Mouse (Mus musculus) myocyte (in vitro differentiated cells): ENCODE data around the gene Pzp. TPM values are rescaled to one million over a fixed set of nuclear protein-coding genes. Genes with fewer than 3 reads are reported as not detected.
A peak's percentile ranks its signal among the peaks of the same experiment; 100 is the strongest.

Experiments used
- H3K27me3 ChIP-seq: one replicate; pipeline ENCODE4 v1.6.1; 2011; ENCODE audit not compliant: control insufficient read depth, insufficient read depth, insufficient read length
- H3K36me3 ChIP-seq: one replicate; pipeline ENCODE4 v1.6.1; 2011; ENCODE audit not compliant: control insufficient read depth, insufficient read depth
- H3K4me2 ChIP-seq: one replicate; pipeline ENCODE4 v1.6.1; 2011; ENCODE audit warnings: low read depth, control low read depth
- H3K4me3 ChIP-seq: one replicate; pipeline ENCODE4 v1.5.1; 2011; ENCODE audit warnings: mild to moderate bottlenecking, control low read depth, moderate library complexity
- H3K79me2 ChIP-seq: one replicate; pipeline ENCODE4 v1.6.1; 2011; ENCODE audit not compliant: control insufficient read depth, insufficient read depth
- H3ac ChIP-seq: one replicate; pipeline ENCODE4 v1.6.1; 2011; ENCODE audit not compliant: control insufficient read depth, insufficient read length
- CEBPB ChIP-seq: IDR thresholded peaks from 2 replicates; pipeline ENCODE4 v1.6.1; 2011; ENCODE audit warnings: mild to moderate bottlenecking, moderate library complexity; ENCODE audit not compliant: poor library complexity, insufficient read depth, severe bottlenecking
- E2F4 ChIP-seq: IDR thresholded peaks from one replicate; pipeline ENCODE4 v1.6.1; 2011; ENCODE audit warnings: mild to moderate bottlenecking, control low read depth, moderate library complexity; ENCODE audit not compliant: insufficient read depth
- MAX ChIP-seq: IDR thresholded peaks from one replicate; pipeline ENCODE4 v1.6.1; 2011; ENCODE audit warnings: low read depth, mild to moderate bottlenecking, control low read depth
- MYOD1 ChIP-seq, 3 experiments: IDR thresholded peaks; one replicate each; pipeline ENCODE4 v1.6.1; 2011; ENCODE audit warnings: control low read depth in 2 of 3, low read depth in 2 of 3, mild to moderate bottlenecking in 2 of 3, moderate library complexity in 1 of 3; ENCODE audit not compliant: insufficient read length in 2 of 3, control insufficient read depth in 1 of 3
- MYOG ChIP-seq, 3 experiments: IDR thresholded peaks; one replicate each; pipeline ENCODE4 v1.6.1; 2011; ENCODE audit warnings: control low read depth in 2 of 3, low read depth in 2 of 3, mild to moderate bottlenecking in 2 of 3; ENCODE audit not compliant: insufficient read length in 2 of 3, control insufficient read depth in 1 of 3, insufficient read depth in 1 of 3
- POLR2A ChIP-seq: IDR thresholded peaks from one replicate; pipeline ENCODE4 v1.6.1; 2011; ENCODE audit warnings: low read depth, mild to moderate bottlenecking, control low read depth, moderate library complexity; ENCODE audit not compliant: insufficient read length
- POLR2AphosphoS2 ChIP-seq: IDR thresholded peaks from one replicate; pipeline ENCODE4 v1.6.1; 2011; ENCODE audit warnings: low read depth, control low read depth; ENCODE audit not compliant: insufficient read length
- REST ChIP-seq: IDR thresholded peaks from one replicate; pipeline ENCODE4 v1.6.1; 2011; ENCODE audit warnings: mild to moderate bottlenecking, control low read depth, moderate library complexity; ENCODE audit not compliant: insufficient read depth, insufficient read length
- SRF ChIP-seq: IDR thresholded peaks from one replicate; pipeline ENCODE4 v1.6.1; 2011; ENCODE audit warnings: low read depth; ENCODE audit not compliant: control insufficient read depth, insufficient read length
- TCF12 ChIP-seq: IDR thresholded peaks from one replicate; pipeline ENCODE4 v1.6.1; 2011; ENCODE audit warnings: mild to moderate bottlenecking, control low read depth; ENCODE audit not compliant: poor library complexity, insufficient read depth, severe bottlenecking
- TCF3 ChIP-seq: IDR thresholded peaks from one replicate; pipeline ENCODE4 v1.6.1; 2011; ENCODE audit warnings: low read depth, control low read depth; ENCODE audit not compliant: insufficient read length
- USF1 ChIP-seq: IDR thresholded peaks from one replicate; pipeline ENCODE4 v1.6.1; 2011; ENCODE audit warnings: low read depth, mild to moderate bottlenecking, control low read depth, moderate library complexity
- polyA plus RNA-seq: library from polyadenylated mRNA; unstranded; fragments of >200 nt; fragmentation: generic; extraction: Trizol; gene quantifications from one replicate; pipeline ENCODE4 v1.2.1, GENCODE M21; 2012; ENCODE audit warnings: missing spikeins

Pzp gene
- polyA plus RNA-seq, 1 experiment = not detected

DNA sequence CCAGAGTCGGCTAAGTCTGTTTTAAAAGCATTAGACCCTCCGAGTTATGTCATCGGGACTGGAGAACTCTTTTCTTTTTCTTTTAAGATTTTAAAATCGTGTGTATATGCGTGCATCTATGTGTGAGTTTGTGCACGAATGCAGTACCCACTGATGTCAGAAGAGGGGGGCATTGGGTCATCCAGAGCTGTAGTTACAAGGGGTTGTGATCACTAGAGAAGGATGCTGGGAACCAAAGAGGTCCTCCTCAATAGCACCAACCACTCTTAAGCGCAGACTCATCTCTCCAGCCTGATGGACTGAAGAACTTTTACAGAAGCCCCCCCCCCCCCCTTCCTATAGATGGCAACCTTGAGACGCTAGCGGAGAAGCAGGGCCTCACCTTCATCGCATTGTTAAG lies 36.4 kb downstream of the Pzp start:
- Histone ChIP-seq H3K79me2 (no peaks in the 10 kb centered on the region), H3K4me3 (no peak overlapping the region), H3K36me3 (no peaks in the 10 kb centered on the region), H3K4me2 (no peak overlapping the region), H3K27me3 (no peaks in the 10 kb centered on the region), H3ac (no peak overlapping the region)
- TF ChIP-seq USF1 (no peak), TCF12 (no peak), SRF (no peak), REST (no peak), MAX (no peak), E2F4 (no peak), MYOG (IDR thresholded peaks at IDR 0.05; ENCODE audit: control insufficient read depth in 1 of 3, insufficient read depth in 1 of 3, insufficient read length in 2 of 3, low read depth in 2 of 3) (no peak), POLR2A (no peak), TCF3 (no peak), MYOD1 (IDR thresholded peaks at IDR 0.05; ENCODE audit: control insufficient read depth in 1 of 3, insufficient read length in 2 of 3, low read depth in 2 of 3) (no peak), CEBPB (no peak), POLR2AphosphoS2 (no peak)

DNA sequence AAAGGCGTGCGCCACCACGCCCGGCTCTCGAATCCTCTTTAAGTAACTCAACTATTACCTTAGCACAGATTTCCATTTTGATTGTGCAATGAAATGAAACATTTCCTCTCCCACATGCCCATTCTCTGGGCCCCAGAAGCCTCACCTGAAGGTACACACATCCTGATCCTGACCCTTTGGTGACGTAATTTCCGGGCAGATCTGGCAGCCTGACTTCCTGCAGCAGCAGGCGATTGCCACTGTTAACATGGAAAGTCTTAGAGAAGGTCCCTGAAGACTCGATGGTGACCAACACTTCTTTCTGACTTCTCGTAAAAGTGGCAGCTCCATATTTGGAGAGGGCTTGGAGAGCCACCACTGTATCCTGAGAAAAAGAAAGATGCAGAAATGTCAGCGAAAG lies 38.8 kb downstream of the Pzp start:
- Histone ChIP-seq H3K27me3 (no peaks in the 10 kb centered on the region), H3K4me3 (no peak overlapping the region), H3K4me2 (no peak overlapping the region), H3ac (no peak overlapping the region), H3K79me2 (no peaks in the 10 kb centered on the region), H3K36me3 (no peaks in the 10 kb centered on the region)
- TF ChIP-seq REST = no peak
- no peak for TF ChIP-seq CEBPB
- TF ChIP-seq POLR2AphosphoS2 = no peak
- TF ChIP-seq SRF = no peak
- TF ChIP-seq TCF3 = no peak
- TF ChIP-seq E2F4 = no peak
- no peak for TF ChIP-seq MYOD1 (IDR thresholded peaks at IDR 0.05; ENCODE audit: control insufficient read depth in 1 of 3, insufficient read length in 2 of 3, low read depth in 2 of 3)

DNA sequence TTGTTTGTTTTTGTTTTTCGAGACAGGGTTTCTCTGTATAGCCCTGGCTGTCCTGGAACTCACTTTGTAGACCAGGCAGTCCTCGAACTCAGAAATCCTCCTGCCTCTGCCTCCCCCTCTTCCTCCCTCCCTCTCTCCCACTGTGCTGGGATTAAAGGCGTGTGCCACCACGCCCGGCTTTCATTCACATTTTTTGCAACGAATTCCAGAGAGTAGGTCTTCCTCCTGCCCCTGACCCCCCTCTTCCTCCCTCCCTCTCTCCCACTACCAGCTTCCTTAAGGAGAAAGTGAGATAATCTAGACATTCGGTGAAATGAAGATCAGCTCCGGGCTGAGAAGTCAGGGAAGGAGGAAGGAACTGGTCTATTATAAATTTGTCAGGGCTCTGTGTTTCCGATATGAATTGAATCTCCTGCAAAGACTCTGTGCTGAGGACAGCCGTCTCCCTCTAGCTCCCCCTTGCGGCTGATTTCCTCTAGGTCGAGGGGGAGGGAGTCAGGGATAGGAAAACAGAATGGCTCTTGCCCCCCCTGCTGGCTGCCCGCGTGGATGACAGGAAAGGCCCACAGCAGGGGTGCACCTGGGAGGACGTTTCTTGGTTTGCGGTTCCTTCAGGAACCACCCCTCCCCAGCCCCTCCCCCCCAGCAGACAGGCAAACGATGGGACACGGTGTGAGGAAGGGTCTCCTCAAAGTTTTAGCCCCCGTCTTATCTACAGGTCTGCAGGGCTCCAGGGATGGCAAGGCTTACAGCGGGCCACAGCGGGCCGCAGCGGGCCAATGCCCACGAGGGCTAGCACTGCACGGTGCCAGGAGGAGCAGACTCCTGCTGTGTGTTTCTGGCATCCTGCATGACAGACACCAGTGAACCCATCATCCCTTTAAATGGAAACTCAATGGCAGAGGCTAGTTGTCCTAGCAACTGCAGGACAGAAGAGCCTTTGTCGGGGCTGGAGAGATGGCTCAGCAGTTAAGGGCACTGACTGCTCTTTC lies 46.8 kb downstream of the Pzp start:
- H3K4me2 ChIP-seq = peak overlapping the region; percentile 31
- H3ac ChIP-seq = no peak overlapping the region
- H3K4me3 ChIP-seq = no peak overlapping the region
- H3K27me3 ChIP-seq = no peaks in the 10 kb centered on the region
- no peaks in the 10 kb centered on the region for H3K36me3 ChIP-seq
- TF ChIP-seq CEBPB (no peak), MYOG (IDR thresholded peaks at IDR 0.05; ENCODE audit: control insufficient read depth in 1 of 3, insufficient read depth in 1 of 3, insufficient read length in 2 of 3, low read depth in 2 of 3) (no peak), USF1 (no peak), REST (no peak)
- no peaks in the 10 kb centered on the region for H3K79me2 ChIP-seq

DNA sequence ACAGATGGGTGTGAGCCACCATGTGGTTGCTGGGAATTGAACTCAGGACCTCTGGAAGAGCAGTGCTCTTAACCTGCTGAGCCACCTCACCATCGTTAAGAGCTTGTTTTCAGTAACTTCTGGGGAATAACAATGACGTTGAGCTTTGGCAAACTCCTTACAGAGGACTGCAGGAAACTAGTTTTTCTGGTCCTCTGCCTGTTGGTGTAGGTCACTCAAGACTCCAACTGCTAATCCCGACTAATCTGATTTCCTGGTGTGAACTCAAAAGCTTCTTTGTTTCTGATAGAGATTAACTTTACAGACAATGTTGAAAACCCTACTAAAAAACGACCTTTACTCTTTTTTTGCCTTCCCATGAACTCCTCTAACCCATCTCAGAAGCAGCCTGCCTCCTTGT lies 49.0 kb downstream of the Pzp start:
- Histone ChIP-seq H3K27me3 (no peaks in the 10 kb centered on the region), H3K4me3 (no peak overlapping the region), H3ac (no peak overlapping the region), H3K36me3 (no peaks in the 10 kb centered on the region), H3K79me2 (no peaks in the 10 kb centered on the region), H3K4me2 (no peak overlapping the region)
- TF ChIP-seq POLR2A = no peak
- no peak for TF ChIP-seq TCF3
- TF ChIP-seq MAX = no peak
- TF ChIP-seq E2F4 = no peak
- no peak for TF ChIP-seq TCF12
- no peak for TF ChIP-seq MYOD1 (IDR thresholded peaks at IDR 0.05; ENCODE audit: control insufficient read depth in 1 of 3, insufficient read length in 2 of 3, low read depth in 2 of 3)
- no peak for TF ChIP-seq POLR2AphosphoS2
- TF ChIP-seq USF1 = no peak
- TF ChIP-seq SRF = no peak
- no peak for TF ChIP-seq MYOG (IDR thresholded peaks at IDR 0.05; ENCODE audit: control insufficient read depth in 1 of 3, insufficient read depth in 1 of 3, insufficient read length in 2 of 3, low read depth in 2 of 3)
- no peak for TF ChIP-seq CEBPB
- TF ChIP-seq REST = no peak

DNA sequence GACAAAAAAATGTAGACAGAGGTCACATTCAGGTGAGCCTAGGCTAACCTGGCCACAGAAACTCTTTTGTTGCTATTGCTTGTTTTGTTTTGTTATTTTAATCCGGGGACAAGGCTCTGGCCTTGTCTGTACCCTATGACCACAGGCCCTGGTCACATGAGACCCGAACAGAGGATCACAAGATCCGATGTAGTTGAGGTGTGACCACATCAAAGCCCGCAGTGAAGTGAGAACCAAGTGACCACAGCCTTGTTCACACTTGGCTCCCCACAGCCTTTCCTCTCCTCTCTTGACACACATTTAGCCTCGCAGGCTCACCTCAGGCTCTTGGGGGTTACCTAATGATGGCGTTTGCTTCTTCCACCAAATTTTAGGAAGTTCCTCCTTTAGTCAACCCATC lies 52.4 kb downstream of the Pzp start:
- TF ChIP-seq MAX = no peak
- TF ChIP-seq POLR2A = no peak
- no peak for TF ChIP-seq MYOD1 (IDR thresholded peaks at IDR 0.05; ENCODE audit: control insufficient read depth in 1 of 3, insufficient read length in 2 of 3, low read depth in 2 of 3)
- TF ChIP-seq REST = no peak
- TF ChIP-seq SRF = no peak
- no peak for TF ChIP-seq CEBPB
- TF ChIP-seq E2F4 = no peak
- TF ChIP-seq TCF12 = no peak
- TF ChIP-seq TCF3 = no peak
- TF ChIP-seq USF1 = no peak
- no peak overlapping the region for H3K4me2 ChIP-seq
- H3K4me3 ChIP-seq = no peak overlapping the region
- H3ac ChIP-seq = no peak overlapping the region
- no peaks in the 10 kb centered on the region for H3K27me3 ChIP-seq
- no peaks in the 10 kb centered on the region for H3K79me2 ChIP-seq
- no peaks in the 10 kb centered on the region for H3K36me3 ChIP-seq
